8 mouse cellular contexts compared by ENCODE assay signal in the genomic region with DNA sequence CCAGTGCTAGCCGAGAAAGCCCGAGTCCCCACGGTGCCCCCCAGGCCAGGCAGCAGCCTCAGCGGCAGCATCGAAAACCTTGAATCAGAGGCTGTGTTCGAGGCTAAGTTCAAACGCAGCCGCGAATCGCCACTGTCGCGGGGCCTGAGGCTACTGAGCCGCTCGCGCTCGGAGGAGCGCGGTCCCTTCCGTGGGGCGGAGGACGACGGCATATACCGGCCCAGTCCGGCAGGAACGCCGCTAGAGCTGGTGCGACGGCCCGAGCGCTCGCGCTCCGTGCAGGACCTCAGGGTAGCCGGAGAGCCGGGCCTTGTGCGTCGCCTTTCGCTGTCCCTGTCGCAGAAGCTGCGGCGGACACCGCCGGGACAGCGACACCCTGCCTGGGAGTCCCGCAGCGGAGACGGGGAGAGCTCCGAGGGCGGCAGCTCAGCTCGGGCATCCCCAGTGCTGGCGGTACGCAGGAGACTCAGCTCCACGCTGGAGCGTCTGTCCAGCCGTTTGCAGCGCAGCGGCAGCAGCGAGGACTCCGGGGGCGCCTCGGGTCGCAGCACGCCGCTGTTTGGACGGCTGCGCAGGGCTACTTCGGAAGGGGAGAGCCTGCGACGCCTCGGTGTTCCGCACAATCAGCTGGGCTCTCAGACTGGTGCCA. TPM values are rescaled to one million over a fixed set of nuclear protein-coding genes. Genes with fewer than 3 reads are reported as not detected.
DNase-seq lines count a peak whose midpoint lies in the region; ATAC-seq lines count a peak whose summit lies in the region.
"Had no signal": no experiment of that assay in that cellular context is flagged by ENCODE, and none has a peak within 500 bp of the region (broad histone marks: within the 10 kb centered on the region; RNA-seq: fewer than 3 reads in every experiment).

No protein-coding gene starts in this region.

- peak overlapping the region; percentile 39 for H3K4me3 ChIP-seq in forebrain, embryonic 13.5 days
- H3K4me3 ChIP-seq: myocyte had no signal

- peak; percentile 41 for DNase-seq in right cerebral cortex, postnatal 4 days
- DNase-seq in right cerebral cortex, postnatal 25 days, result no peak
- DNase-seq in kidney, postnatal 4 days, result peak; percentile 71 to 76
- DNase-seq in neural tube, embryonic 10.5 days (ENCODE audit: extremely low spot score, low spot score), result peak; percentile 71
- no peak for DNase-seq in cerebellum, adult 9-11 months
- DNase-seq in layer of hippocampus, adult 9-11 months, result no peak

- ATAC-seq in forebrain, embryonic 13.5 days, result peak; percentile 44

- peak overlapping the region; percentile 52 for H3K9ac ChIP-seq in forebrain, embryonic 13.5 days

- H3K4me2 ChIP-seq in forebrain, embryonic 13.5 days, result peak overlapping the region; percentile 61

- H3K27ac ChIP-seq in forebrain, embryonic 13.5 days, result no peak overlapping the region

- peaks cover 18% of the 10 kb centered on the region for H3K4me1 ChIP-seq in forebrain, embryonic 13.5 days

- H3K27me3 ChIP-seq in forebrain, embryonic 13.5 days, result peaks cover 78% of the 10 kb centered on the region

- H3K9me3 ChIP-seq in forebrain, embryonic 13.5 days (replicated peaks), result no peaks in the 10 kb centered on the region

- WGBS in forebrain, embryonic 13.5 days, result under 1% methylated on average over 71 of the region's 71 CpGs

- H3K36me3 ChIP-seq in forebrain, embryonic 13.5 days (ENCODE audit: poor library complexity, severe bottlenecking), result no peaks in the 10 kb centered on the region

RNA-seq across cellular contexts. Expression of a gene that starts 12.8 kb away (rescaled TPM):
- 53.7 and 62.7 TPM in 2 replicates for polyA plus RNA-seq in forebrain, embryonic 13.5 days (2015; fragmentation: Nextera tagmentation; extraction: Ambion mirVana)

RNA-seq across cellular contexts. Expression of a gene that starts 27.3 kb away (rescaled TPM):
- polyA plus RNA-seq in forebrain, embryonic 13.5 days (2015; fragmentation: Nextera tagmentation; extraction: Ambion mirVana), result 4.0 and 5.4 TPM in 2 replicates

RNA-seq across cellular contexts. Expression of a gene that starts 47.9 kb away (rescaled TPM):
- 7.6 and 9.0 TPM in 2 replicates for polyA plus RNA-seq in forebrain, embryonic 13.5 days (2015; fragmentation: Nextera tagmentation; extraction: Ambion mirVana)

RNA-seq across cellular contexts. Expression of a gene that starts 56.2 kb away (rescaled TPM):
- 16.9 and 18.6 TPM in 2 replicates for polyA plus RNA-seq in forebrain, embryonic 13.5 days (2015; fragmentation: Nextera tagmentation; extraction: Ambion mirVana)

RNA-seq across cellular contexts. Expression of a gene that starts 56.4 kb away (rescaled TPM):
- 34.0 and 35.5 TPM in 2 replicates for polyA plus RNA-seq in forebrain, embryonic 13.5 days (2015; fragmentation: Nextera tagmentation; extraction: Ambion mirVana)

Comparison
In these comparisons a context has a peak if more than half of its experiments do, and no peak if none do; other contexts are left out.
1. DNase-seq: peak in right cerebral cortex, postnatal 4 days (single experiment), kidney, postnatal 4 days (2 of 2) and neural tube, embryonic 10.5 days (single experiment); none in right cerebral cortex, postnatal 25 days (single experiment), cerebellum, adult 9-11 months (single experiment) and layer of hippocampus, adult 9-11 months (single experiment).